Mouse (Mus musculus) heart, postnatal 0 days (tissue): ENCODE results near the gene Map9.

Experiments
- CTCF ChIP-seq: IDR thresholded peaks from 2 replicates; pipeline ENCODE4 v1.5.1; 2016; ENCODE audit warnings: antibody characterized with exemption, control low read depth, low read depth
- EP300 ChIP-seq: IDR thresholded peaks from 2 replicates; pipeline ENCODE4 v1.6.1; 2016; ENCODE audit warnings: antibody characterized with exemption, low read depth

- TF ChIP-seq CTCF (no peak), EP300 (no peak)
These were observed 6.7 kb downstream of the Map9 start for GRCm38 (mm10) chr3:82364505-82364904.
